Mouse (Mus musculus) lung, embryonic 16.5 days (tissue): ENCODE data around the gene Gga2. TPM values are rescaled to one million over a fixed set of nuclear protein-coding genes. Genes with fewer than 3 reads are reported as not detected.

ENCODE experiments used
- ATAC-seq: fragments of 200-750 bp; cut with Nextera tagmentation; 2 replicates; pipeline ENCODE4 v1.8.0; 2017; ENCODE audit warnings: low read depth, mild to moderate bottlenecking, moderate library complexity
- H3K27ac ChIP-seq: fragments of 300-500 bp; sonication (generic); 2 replicates; pipeline ENCODE4 v1.5.1; 2014; ENCODE audit warnings: mild to moderate bottlenecking, control low read depth, low read length
- H3K27me3 ChIP-seq: fragments of 300-500 bp; sonication (generic); 2 replicates; pipeline ENCODE4 v1.6.1; 2014; ENCODE audit warnings: low read depth, low read length, mixed read lengths; ENCODE audit not compliant: control insufficient read depth, insufficient read depth
- H3K36me3 ChIP-seq: fragments of 300-500 bp; sonication (generic); 2 replicates; pipeline ENCODE4 v1.6.1; 2014; ENCODE audit warnings: low read length; ENCODE audit not compliant: control insufficient read depth, insufficient read depth
- H3K4me1 ChIP-seq: fragments of 300-500 bp; sonication (generic); replicated peaks from 2 replicates; pipeline ENCODE4 v1.6.1; 2014; ENCODE audit warnings: low read length, mixed read lengths; ENCODE audit not compliant: control insufficient read depth, insufficient read depth
- H3K4me2 ChIP-seq: fragments of 300-500 bp; sonication (generic); 2 replicates; pipeline ENCODE4 v1.6.1; 2014; ENCODE audit warnings: low read depth, low read length, control low read depth
- H3K4me3 ChIP-seq: fragments of 300-500 bp; sonication (generic); 2 replicates; pipeline ENCODE4 v1.5.1; 2014; ENCODE audit warnings: mild to moderate bottlenecking, low read length, control low read depth
- H3K9ac ChIP-seq: fragments of 300-500 bp; sonication (generic); 2 replicates; pipeline ENCODE4 v1.6.1; 2014; ENCODE audit warnings: low read length, control low read depth
- H3K9me3 ChIP-seq: fragments of 300-500 bp; sonication (generic); 2 replicates; pipeline ENCODE4 v1.6.1; 2016; ENCODE audit warnings: low read length; ENCODE audit not compliant: control insufficient read depth
- WGBS: fragments of 180-500 bp; shearing (Covaris S2); extraction: QIAGEN DNeasy Blood & Tissue Kit; methylation state at CpG from one replicate; pipeline ENCODE4 v1.1.7; 2014; 5-methylcytosine and 5-hydroxymethylcytosine counted together
- polyA plus RNA-seq: library from polyadenylated mRNA; unstranded; fragments of >200 nt; fragmentation: Nextera tagmentation; extraction: Ambion mirVana; gene quantifications from 2 replicates; pipeline ENCODE4 v1.2.1, GENCODE M21; 2015

The Gga2 gene
- polyA plus RNA-seq, 1 experiment from 2014 or later = 67.3 TPM

DNA sequence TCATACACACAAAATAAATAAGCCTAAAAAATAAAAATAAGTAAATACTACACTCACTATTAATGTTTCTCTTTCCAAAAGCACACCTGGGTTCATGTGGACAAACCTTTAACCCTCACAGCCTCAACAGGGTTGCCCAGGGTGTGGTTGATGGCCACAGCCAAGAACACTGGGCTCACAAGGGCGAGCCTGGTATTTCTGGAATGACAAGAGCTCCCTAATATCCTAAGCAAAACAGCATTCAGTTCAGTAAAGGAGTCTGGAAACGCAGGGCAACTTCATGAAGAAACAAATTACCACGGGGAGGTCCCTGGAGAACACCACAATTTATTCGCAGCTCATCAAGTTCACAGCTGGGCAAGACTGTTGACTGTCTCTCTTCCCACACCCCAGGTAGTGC lies 73.5 kb downstream of the Gga2 start:
- no peaks in the 10 kb centered on the region for H3K9me3 ChIP-seq
- 53% methylated on average over 4 of the region's 4 CpGs for WGBS
- peaks cover 12% of the 10 kb centered on the region for H3K36me3 ChIP-seq
- H3K4me3 ChIP-seq = no peak overlapping the region
- peak; percentile 88 for ATAC-seq
- H3K27ac ChIP-seq = peak overlapping the region; percentile 81
- no peak overlapping the region for H3K9ac ChIP-seq
- peak overlapping the region; percentile 23 for H3K4me2 ChIP-seq
- no peaks in the 10 kb centered on the region for H3K27me3 ChIP-seq
- peaks cover 4% of the 10 kb centered on the region; the same call in 1 of the 2 replicates for H3K4me1 ChIP-seq

DNA sequence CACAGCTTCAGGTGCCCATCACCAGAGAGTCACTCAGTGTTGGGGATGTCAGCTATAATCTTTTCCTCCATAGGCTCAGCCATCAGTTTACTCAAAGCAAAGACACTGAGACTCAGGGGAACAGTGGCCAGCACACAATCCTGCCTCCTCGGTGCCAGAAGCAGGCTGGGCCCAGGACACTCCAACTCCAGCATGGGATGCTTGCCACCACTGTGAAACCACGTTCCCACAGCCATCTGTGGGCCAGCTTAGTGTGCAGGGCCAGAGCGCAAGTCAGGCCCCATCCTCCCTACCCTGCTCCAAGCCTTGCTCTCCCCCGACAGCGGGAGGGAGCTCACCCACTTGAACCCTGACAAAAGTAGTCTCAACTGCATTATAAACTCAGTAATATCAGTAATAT lies 74.8 kb downstream of the Gga2 start:
- Histone ChIP-seq H3K4me2 (no peak overlapping the region), H3K27me3 (no peaks in the 10 kb centered on the region), H3K27ac (no peak overlapping the region), H3K9me3 (no peaks in the 10 kb centered on the region), H3K36me3 (peaks cover 12% of the 10 kb centered on the region), H3K4me3 (no peak overlapping the region), H3K4me1 (peaks cover 4% of the 10 kb centered on the region; the same call in 1 of the 2 replicates), H3K9ac (no peak overlapping the region)
- no peak for ATAC-seq
- 80% methylated on average over 5 of the region's 5 CpGs for WGBS

DNA sequence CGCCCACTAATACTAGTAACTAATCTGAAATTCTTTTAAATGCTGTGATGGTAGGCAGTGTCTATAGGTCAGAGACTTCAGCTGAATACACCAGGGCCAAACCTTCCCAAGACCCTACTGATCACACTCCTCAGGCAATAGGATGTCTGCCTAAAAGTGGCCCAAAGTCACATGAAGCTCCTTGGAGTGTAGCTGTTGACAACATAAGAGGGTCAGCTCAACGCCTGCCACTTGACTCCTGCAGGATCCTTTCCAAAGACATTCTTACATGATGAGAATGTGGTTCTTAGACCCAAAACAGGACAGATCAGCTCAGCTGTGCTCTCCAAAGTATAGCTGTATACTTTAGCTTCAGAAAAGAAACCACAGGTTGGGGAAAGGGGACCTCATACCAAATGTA lies 78.7 kb downstream of the Gga2 start:
- no peak for ATAC-seq
- no peak overlapping the region for H3K9ac ChIP-seq

DNA sequence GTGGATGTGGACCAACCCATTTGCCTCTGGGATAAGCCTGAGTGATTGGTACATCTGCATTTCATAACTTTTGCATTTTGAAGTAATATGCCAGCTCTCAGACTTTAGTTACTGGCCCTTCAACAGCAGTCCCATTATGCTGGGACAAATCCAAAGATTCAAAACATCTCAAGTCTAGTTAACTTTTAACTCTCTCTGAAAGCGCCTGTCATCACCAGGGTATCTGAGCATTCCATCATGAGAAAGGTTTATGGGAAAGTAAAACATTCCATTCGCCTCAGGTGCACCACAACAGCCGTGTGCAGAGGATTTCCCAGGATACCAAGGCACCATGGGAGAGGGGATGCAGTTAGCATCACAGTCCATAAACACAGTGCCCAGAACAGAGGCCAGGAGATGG lies 79.4 kb downstream of the Gga2 start:
- no peak overlapping the region for H3K9ac ChIP-seq
- peaks cover 19% of the 10 kb centered on the region for H3K4me1 ChIP-seq
- no peaks in the 10 kb centered on the region for H3K27me3 ChIP-seq
- no peak overlapping the region for H3K4me3 ChIP-seq
- H3K27ac ChIP-seq = peak overlapping the region; percentile 90
- peaks cover 4% of the 10 kb centered on the region; the same call in 1 of the 2 replicates for H3K36me3 ChIP-seq
- H3K9me3 ChIP-seq = no peaks in the 10 kb centered on the region
- ATAC-seq = peak; percentile 26; the same call in 1 of the 2 replicates
- 54% methylated on average over 3 of the region's 3 CpGs for WGBS
- H3K4me2 ChIP-seq = peak overlapping the region; percentile 29; the same call in 1 of the 2 replicates

More for the DNA sequence above, 78.7 kb downstream of the Gga2 start:
- peaks cover 12% of the 10 kb centered on the region for H3K4me1 ChIP-seq
- peak overlapping the region; percentile 90 for H3K27ac ChIP-seq
- H3K4me3 ChIP-seq = no peak overlapping the region
- WGBS = 76% methylated on average over 2 of the region's 2 CpGs
- peaks cover 4% of the 10 kb centered on the region; the same call in 1 of the 2 replicates for H3K36me3 ChIP-seq
- H3K4me2 ChIP-seq = no peak overlapping the region
- H3K9me3 ChIP-seq = no peaks in the 10 kb centered on the region
- no peaks in the 10 kb centered on the region for H3K27me3 ChIP-seq

DNA sequence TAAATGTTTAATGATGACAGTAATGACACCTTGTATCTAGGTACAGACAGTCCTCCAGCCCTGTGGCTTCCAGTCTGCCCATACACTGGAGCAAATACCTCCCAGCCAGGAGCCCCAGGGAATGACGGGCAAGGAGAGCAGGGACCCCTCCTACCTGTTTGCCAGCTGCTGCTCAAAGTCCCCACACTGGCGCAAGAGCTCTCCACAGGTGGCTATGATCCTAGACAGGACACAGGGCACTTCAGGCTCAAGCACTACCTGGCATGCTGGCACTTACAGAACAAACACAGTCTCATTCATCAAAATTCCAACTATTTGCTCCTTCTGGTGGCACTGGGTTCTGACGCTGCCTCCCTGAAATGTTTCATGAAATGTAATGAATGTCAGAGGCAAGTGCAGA lies 80.0 kb downstream of the Gga2 start:
- Histone ChIP-seq H3K4me3 (no peak overlapping the region), H3K27me3 (no peaks in the 10 kb centered on the region), H3K27ac (peak overlapping the region; percentile 90), H3K36me3 (peaks cover 4% of the 10 kb centered on the region; the same call in 1 of the 2 replicates), H3K4me1 (peaks cover 22% of the 10 kb centered on the region), H3K9me3 (no peaks in the 10 kb centered on the region), H3K4me2 (peak overlapping the region; percentile 28; the same call in 1 of the 2 replicates), H3K9ac (no peak overlapping the region)
- 53% methylated on average over 3 of the region's 3 CpGs for WGBS
- peak; percentile 94 for ATAC-seq

DNA sequence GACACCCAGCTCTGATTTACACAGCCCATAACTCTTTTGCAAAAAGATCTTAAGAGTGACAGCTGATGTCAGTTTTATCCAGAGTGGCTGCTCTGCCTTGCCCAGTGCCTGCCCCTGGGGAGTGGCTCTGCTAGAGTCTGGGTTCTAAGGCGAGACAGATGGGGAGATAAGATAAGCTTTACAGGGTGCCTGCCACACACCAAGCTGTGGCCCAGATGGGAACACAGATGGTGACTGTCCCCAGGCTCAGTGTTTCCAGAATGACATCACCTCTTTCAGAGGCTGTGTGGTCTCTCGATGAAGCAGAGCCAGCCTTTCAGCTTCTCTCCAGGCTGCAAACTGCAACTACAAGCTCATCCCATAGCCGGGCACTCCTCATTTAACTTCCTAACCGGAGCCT lies 81.3 kb downstream of the Gga2 start:
- Histone ChIP-seq H3K4me3 (no peak overlapping the region), H3K36me3 (peaks cover 4% of the 10 kb centered on the region; the same call in 1 of the 2 replicates), H3K27ac (no peak overlapping the region), H3K9ac (no peak overlapping the region), H3K9me3 (no peaks in the 10 kb centered on the region), H3K4me1 (peaks cover 24% of the 10 kb centered on the region), H3K27me3 (no peaks in the 10 kb centered on the region), H3K4me2 (no peak overlapping the region)
- 14% methylated on average over 4 of the region's 4 CpGs for WGBS
- ATAC-seq = peak; percentile 22; the same call in 1 of the 2 replicates

DNA sequence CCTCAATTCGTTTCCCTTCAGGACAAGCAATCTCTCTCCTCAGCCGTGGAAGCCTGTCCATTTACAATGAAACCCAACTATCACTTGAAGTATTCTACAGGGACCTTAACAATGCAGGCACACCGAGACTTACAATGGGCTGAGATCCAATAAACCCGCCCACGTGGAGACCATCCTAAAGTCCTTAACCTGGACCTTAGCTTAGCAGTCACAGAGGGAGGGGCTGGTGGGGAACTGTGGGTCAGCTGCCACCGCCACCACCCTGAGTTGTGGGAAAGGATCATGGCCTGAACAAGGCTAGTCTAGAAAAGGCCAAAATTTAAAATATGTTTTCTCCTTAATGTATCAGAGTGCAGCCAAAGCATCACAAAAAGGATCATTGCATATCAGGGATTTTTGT lies 81.8 kb downstream of the Gga2 start:
- H3K36me3 ChIP-seq = peaks cover 4% of the 10 kb centered on the region; the same call in 1 of the 2 replicates
- no peak for ATAC-seq
- H3K9me3 ChIP-seq = no peaks in the 10 kb centered on the region
- WGBS = 40% methylated on average over 6 of the region's 6 CpGs
- no peak overlapping the region for H3K4me2 ChIP-seq
- no peak overlapping the region for H3K27ac ChIP-seq
- H3K9ac ChIP-seq = no peak overlapping the region
- H3K4me3 ChIP-seq = no peak overlapping the region
- H3K4me1 ChIP-seq = peaks cover 29% of the 10 kb centered on the region
- no peaks in the 10 kb centered on the region for H3K27me3 ChIP-seq

DNA sequence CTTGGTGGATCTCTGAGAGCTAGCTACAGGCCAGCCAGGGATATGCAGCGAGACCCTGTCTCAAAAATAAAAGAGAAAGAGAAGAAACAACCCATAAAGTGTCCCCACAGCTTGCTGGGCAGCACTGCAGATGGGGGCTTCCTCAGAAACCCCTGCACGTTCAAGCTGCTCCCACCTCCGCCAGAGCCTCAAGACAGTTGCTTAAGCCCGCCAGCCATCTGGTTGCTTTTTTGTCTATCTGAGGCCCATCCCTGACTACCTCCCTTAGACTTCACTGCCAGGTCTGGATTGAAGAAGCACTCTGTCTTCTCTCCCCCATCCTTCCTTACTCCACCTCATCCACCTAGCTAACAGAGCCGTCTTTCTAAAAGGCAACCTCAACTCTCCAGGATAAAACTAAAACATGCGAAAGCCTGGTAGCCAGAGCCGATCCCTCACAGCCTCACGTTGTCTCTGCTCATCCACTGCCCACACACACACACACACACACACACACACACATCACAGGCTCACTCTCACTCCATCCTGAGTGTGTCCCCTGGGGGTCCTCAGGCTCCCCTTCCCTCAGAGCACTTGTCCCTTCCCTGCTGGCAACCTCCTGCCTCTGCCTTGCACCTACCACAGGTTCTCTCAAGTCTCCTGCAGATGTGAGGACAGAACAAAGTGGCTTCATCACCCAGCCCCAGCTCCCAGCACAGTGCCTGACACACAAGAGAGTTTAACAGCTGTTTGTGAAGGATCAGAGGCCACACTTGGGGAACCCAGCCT lies 82.7 kb downstream of the Gga2 start:
- ATAC-seq = no peak

DNA sequence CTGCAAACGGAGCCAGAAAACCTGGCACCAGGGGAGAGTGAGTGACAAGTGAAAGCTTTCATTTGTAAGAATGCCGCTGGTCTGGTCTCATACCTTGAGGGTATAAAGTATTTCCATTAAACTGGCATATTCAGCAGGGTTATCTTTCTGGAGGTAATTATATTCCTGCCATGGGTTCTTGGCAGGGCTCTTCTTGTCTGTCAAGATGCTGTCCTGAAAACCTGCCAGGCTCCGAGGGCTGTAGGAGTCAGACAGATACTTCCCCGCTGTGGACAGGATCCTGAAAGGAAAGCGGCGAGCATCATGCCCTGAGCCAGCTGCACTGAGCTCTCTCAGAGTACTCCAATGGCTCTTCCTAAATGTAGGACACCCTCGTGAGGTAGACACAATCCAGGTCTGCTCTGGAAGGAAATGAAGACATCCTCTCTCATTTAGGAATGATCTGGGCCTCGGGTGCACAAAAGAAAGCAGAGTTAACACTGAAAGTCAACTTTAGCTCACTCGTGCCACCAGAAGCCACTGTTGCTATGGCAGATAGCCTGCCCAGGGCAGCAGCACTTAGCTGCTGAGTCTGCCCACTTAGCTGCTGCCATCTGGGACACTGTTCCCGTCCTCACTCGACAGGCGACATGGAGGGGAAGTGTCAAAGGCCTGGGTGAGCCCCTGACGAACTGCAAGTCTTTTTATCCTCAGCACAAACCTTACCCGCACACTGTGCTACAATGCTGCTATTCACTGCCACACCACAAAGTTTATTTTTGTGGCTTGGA lies 84.0 kb downstream of the Gga2 start:
- Histone ChIP-seq H3K27ac (no peak overlapping the region), H3K4me3 (no peak overlapping the region), H3K4me1 (peaks cover 33% of the 10 kb centered on the region), H3K9ac (no peak overlapping the region; the same call in 1 of the 2 replicates), H3K27me3 (no peaks in the 10 kb centered on the region), H3K4me2 (no peak overlapping the region), H3K9me3 (no peaks in the 10 kb centered on the region), H3K36me3 (no peaks in the 10 kb centered on the region)
- WGBS = 51% methylated on average over 14 of the region's 14 CpGs
- ATAC-seq = no peak

More for the DNA sequence above, 82.7 kb downstream of the Gga2 start:
- Histone ChIP-seq H3K9me3 (no peaks in the 10 kb centered on the region), H3K9ac (no peak overlapping the region), H3K4me2 (no peak overlapping the region), H3K27ac (no peak overlapping the region), H3K27me3 (no peaks in the 10 kb centered on the region), H3K36me3 (peaks cover 4% of the 10 kb centered on the region; the same call in 1 of the 2 replicates), H3K4me1 (peaks cover 33% of the 10 kb centered on the region), H3K4me3 (no peak overlapping the region)
- 75% methylated on average over 8 of the region's 8 CpGs for WGBS
